Mouse (Mus musculus) kidney, adult 2 months (tissue): ENCODE measurements at regions not wholly inside any gene's neighbourhood (a gene's known extent, or its start where the extent isn't known, plus 50 kb on each side); places are given as distances from the start of the nearest gene placed in this dataset.
A peak's percentile ranks its signal among the peaks of the same experiment; 100 is the strongest.

Experiments
- DNase-seq: peaks from one replicate; pipeline ENCODE4 v3.0.0; 2021
- H3K27ac ChIP-seq: fragments of 200-500 bp; 2 replicates; pipeline ENCODE4 v1.5.1; 2012; ENCODE audit warnings: low read depth, low read length, control low read depth, inconsistent platforms; ENCODE audit not compliant: insufficient read depth
- H3K27me3 ChIP-seq: fragments of 200-500 bp; replicated peaks from 2 replicates; pipeline ENCODE4 v1.6.1; 2012; ENCODE audit warnings: mild to moderate bottlenecking, moderate library complexity, low read length, inconsistent platforms; ENCODE audit not compliant: control insufficient read depth, insufficient read depth
- H3K36me3 ChIP-seq: fragments of 200-500 bp; 2 replicates; pipeline ENCODE4 v1.6.1; 2012; ENCODE audit warnings: mild to moderate bottlenecking, moderate library complexity, low read length, inconsistent platforms; ENCODE audit not compliant: control insufficient read depth, insufficient read depth
- H3K4me1 ChIP-seq: fragments of 200-500 bp; 2 replicates; pipeline ENCODE4 v1.6.1; 2011; ENCODE audit warnings: low read length; ENCODE audit not compliant: control insufficient read depth, insufficient read depth
- H3K4me3 ChIP-seq: fragments of 200-500 bp; 2 replicates; pipeline ENCODE4 v1.5.1; 2011; ENCODE audit warnings: mild to moderate bottlenecking, low read depth, low read length, control low read depth; ENCODE audit not compliant: insufficient read depth
- CTCF ChIP-seq: fragments of 200-500 bp; conservative IDR thresholded peaks from 2 replicates; pipeline ENCODE4 v1.5.1; 2011; ENCODE audit warnings: low read depth, mild to moderate bottlenecking, control low read depth, low read length, moderate library complexity, mixed read lengths; ENCODE audit not compliant: insufficient read depth, insufficient read length
- POLR2A ChIP-seq: fragments of 200-500 bp; IDR thresholded peaks from one replicate; pipeline ENCODE4 v1.6.1; 2011; ENCODE audit warnings: low read depth, low read length, control low read depth
- WGBS: fragments of 180-500 bp; shearing (Covaris S2); methylation state at CpG from one replicate; pipeline ENCODE4 v1.1.7; 2018; 5-methylcytosine and 5-hydroxymethylcytosine counted together

- Histone ChIP-seq H3K36me3 (no peaks in the 10 kb centered on the region), H3K27ac (no peak overlapping the region), H3K4me1 (no peaks in the 10 kb centered on the region), H3K27me3 (no peaks in the 10 kb centered on the region), H3K4me3 (no peak overlapping the region)
- no peak for DNase-seq
- no peak for TF ChIP-seq CTCF
- TF ChIP-seq POLR2A: no peak
These were observed 495.2 kb upstream of the 1700015G11Rik start for GRCm38 (mm10) chr7:52510686-52511085.

GRCm38 (mm10) chr7:52507988-52508387 is 492.5 kb upstream of the 1700015G11Rik start:
- no peak for TF ChIP-seq CTCF
- no peak for TF ChIP-seq POLR2A
- Histone ChIP-seq H3K36me3 (no peaks in the 10 kb centered on the region), H3K27ac (no peak overlapping the region), H3K4me1 (no peaks in the 10 kb centered on the region), H3K27me3 (no peaks in the 10 kb centered on the region), H3K4me3 (no peak overlapping the region)
- DNase-seq: peak; percentile 22
- 33% methylated on average over 1 of the region's 1 CpGs for WGBS

- H3K27ac ChIP-seq: no peak overlapping the region
- H3K27me3 ChIP-seq: no peaks in the 10 kb centered on the region
- H3K36me3 ChIP-seq: no peaks in the 10 kb centered on the region
- no peaks in the 10 kb centered on the region for H3K4me1 ChIP-seq
- DNase-seq: peak; percentile 9
- TF ChIP-seq POLR2A (no peak), CTCF (no peak; the same call in 1 of the 2 replicates)
- H3K4me3 ChIP-seq: no peak overlapping the region
These were observed 451.6 kb upstream of the 1700015G11Rik start for GRCm38 (mm10) chr7:52467135-52467534.

- WGBS: 85% methylated on average over 9 of the region's 9 CpGs
- no peaks in the 10 kb centered on the region for H3K27me3 ChIP-seq
- H3K4me3 ChIP-seq: no peak overlapping the region
- DNase-seq: no peak
- TF ChIP-seq CTCF (no peak), POLR2A (no peak)
- H3K36me3 ChIP-seq: no peaks in the 10 kb centered on the region
- H3K4me1 ChIP-seq: no peaks in the 10 kb centered on the region
- no peak overlapping the region for H3K27ac ChIP-seq
These were observed 451.1 kb upstream of the 1700015G11Rik start for GRCm38 (mm10) chr7:52466585-52466984.
